Mouse (Mus musculus) MEL (cell line): Measurements from ENCODE around the gene Atp1a2. TPM values are rescaled to one million over a fixed set of nuclear protein-coding genes. Genes with fewer than 3 reads are reported as not detected.

Experiments used
- DNase-seq: peaks from one replicate; pipeline ENCODE4 v3.0.0; 2011; ENCODE audit warnings: low read depth, low spot score
- H3K27ac ChIP-seq: 2 replicates; pipeline ENCODE4 v1.5.1; 2012; ENCODE audit warnings: low read depth, mild to moderate bottlenecking, control low read depth, low read length, moderate library complexity; ENCODE audit not compliant: control insufficient read depth
- H3K27me3 ChIP-seq, 2 experiments: fragments of 150-350 bp in 1 of 2; sonication (generic) in 1 of 2; 2 replicates each; pipeline ENCODE4 v1.6.1; 2012; ENCODE audit warnings: low read length in 2 of 2, mild to moderate bottlenecking in 2 of 2, improper control_type of control experiment in 1 of 2, moderate library complexity in 1 of 2; ENCODE audit not compliant: insufficient read depth in 2 of 2, control insufficient read depth in 1 of 2
- H3K36me3 ChIP-seq, 2 experiments: 2 replicates each; pipeline ENCODE4 v1.6.1; 2012 to 2014; ENCODE audit warnings: low read length in 2 of 2, improper control_type of control experiment in 1 of 2, inconsistent platforms in 1 of 2, mild to moderate bottlenecking in 1 of 2; ENCODE audit not compliant: insufficient read depth in 2 of 2, control insufficient read depth in 1 of 2
- H3K4me1 ChIP-seq, 2 experiments: fragments of 150-350 bp in 1 of 2; sonication (generic) in 1 of 2; 2 replicates each; pipeline ENCODE4 v1.6.1; 2012; ENCODE audit warnings: low read length in 2 of 2, improper control_type of control experiment in 1 of 2, mild to moderate bottlenecking in 1 of 2; ENCODE audit not compliant: insufficient read depth in 2 of 2, control insufficient read depth in 1 of 2
- H3K4me3 ChIP-seq, 2 experiments: fragments of 150-350 bp in 1 of 2; sonication (generic) in 1 of 2; 2 replicates each; pipeline ENCODE4 v1.5.1; 2012; ENCODE audit warnings: low read depth in 2 of 2, low read length in 2 of 2, mild to moderate bottlenecking in 2 of 2, moderate library complexity in 2 of 2, control low read depth in 1 of 2, improper control_type of control experiment in 1 of 2; ENCODE audit not compliant: control insufficient read depth in 1 of 2, insufficient read depth in 1 of 2
- H3K79me2 ChIP-seq: 2 replicates; pipeline ENCODE4 v1.6.1; 2012; ENCODE audit warnings: mild to moderate bottlenecking, low read length, moderate library complexity; ENCODE audit not compliant: control insufficient read depth, poor library complexity, insufficient read depth
- H3K9ac ChIP-seq: 2 replicates; pipeline ENCODE4 v1.6.1; 2012; ENCODE audit warnings: low read depth, mild to moderate bottlenecking, control low read depth, low read length, moderate library complexity; ENCODE audit not compliant: control insufficient read depth, poor library complexity, severe bottlenecking
- H3K9me3 ChIP-seq: fragments of 150-350 bp; sonication (generic); replicated peaks from 2 replicates; pipeline ENCODE4 v1.6.1; 2012; ENCODE audit warnings: mild to moderate bottlenecking, low read length, improper control_type of control experiment, moderate library complexity; ENCODE audit not compliant: insufficient read depth
- ELF1 ChIP-seq: IDR thresholded peaks from 2 replicates; pipeline ENCODE4 v1.6.1; 2014; ENCODE audit warnings: low read depth, mild to moderate bottlenecking, inconsistent platforms, low read length, improper control_type of control experiment, moderate library complexity
- NRF1 ChIP-seq: IDR thresholded peaks from 2 replicates; pipeline ENCODE4 v1.6.1; 2014; ENCODE audit warnings: low read depth, mild to moderate bottlenecking, inconsistent platforms, low read length, improper control_type of control experiment, moderate library complexity; ENCODE audit not compliant: poor library complexity, insufficient read depth, severe bottlenecking
- polyA plus RNA-seq, 2 experiments: library from polyadenylated mRNA; stranded (reverse) in 1 of 2; unstranded in 1 of 2; fragments of >175 nt in 1 of 2; fragments of >200 nt in 1 of 2; gene quantifications; 2 replicates each; pipeline versions ENCODE4 v1.2.1 to v1.2.4; 2012; ENCODE audit warnings: low replicate concordance in 2 of 2, low read depth in 1 of 2; ENCODE audit not compliant: insufficient read length in 2 of 2, insufficient read depth in 1 of 2, missing spikeins in 1 of 2
- total RNA-seq: library from RNA; depleted of rRNA; stranded (reverse); fragments of 300-350 nt; gene quantifications from 2 replicates; pipeline ENCODE4 v1.2.3, GENCODE M21; 2012; rRNA removed

Atp1a2 gene
- total and polyA plus RNA-seq, 3 experiments = 0.04 TPM; not detected in 2

DNA sequence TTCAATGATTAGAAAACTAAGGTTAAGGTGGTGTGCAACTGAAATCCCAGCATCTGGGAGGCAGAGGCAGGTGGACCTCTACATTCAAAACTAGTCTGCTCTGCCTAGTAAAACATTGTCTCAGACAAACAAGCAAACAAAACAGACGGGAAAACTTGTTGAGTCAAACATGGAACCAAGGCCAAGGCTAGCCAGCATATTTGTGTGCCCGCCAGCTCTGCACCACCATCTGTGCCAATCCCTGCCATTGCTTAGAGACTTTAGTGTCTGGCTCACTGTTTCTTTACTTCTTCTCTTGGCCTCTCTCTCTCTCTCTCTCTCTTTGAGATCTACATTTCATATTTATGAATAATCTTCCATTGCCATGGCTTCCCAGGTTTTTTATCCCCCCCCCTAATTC is 69.7 kb downstream of the Atp1a2 start:
- no peaks in the 10 kb centered on the region for H3K9me3 ChIP-seq
- no peaks in the 10 kb centered on the region for H3K79me2 ChIP-seq
- H3K27me3 ChIP-seq = peaks cover 6 to 11% of the 10 kb centered on the region in 2 experiments; a peak in 3 of 4 replicates
- H3K27ac ChIP-seq = no peak overlapping the region
- no peaks in the 10 kb centered on the region for H3K4me1 ChIP-seq
- no peak for TF ChIP-seq ELF1
- no peak for TF ChIP-seq NRF1
- H3K9ac ChIP-seq = no peak overlapping the region
- no peak for DNase-seq
- H3K36me3 ChIP-seq = no peaks in the 10 kb centered on the region
- H3K4me3 ChIP-seq = no peak overlapping the region

Other genes with a start within 250 kb of the Atp1a2 start
- not detected in 2 replicates for gene Nhlh1, start 240.5 kb downstream of the Atp1a2 start, total RNA-seq
- not detected for gene Nhlh1, start 240.5 kb downstream of the Atp1a2 start, polyA plus RNA-seq
- 90.8 and 92.3 TPM in 2 replicates for gene Copa, start 215.5 kb downstream of the Atp1a2 start, total RNA-seq
- gene Copa, start 215.5 kb downstream of the Atp1a2 start, polyA plus RNA-seq = 100 to 1,000 TPM in 1 of 2 experiments, 10 to 100 TPM in 1; 81.2 to 118 TPM
- 9.6 and 9.9 TPM in 2 replicates for gene Ncstn, start 215.3 kb downstream of the Atp1a2 start, total RNA-seq
- gene Ncstn, start 215.3 kb downstream of the Atp1a2 start, polyA plus RNA-seq = 10 to 100 TPM in 1 of 2 experiments, not detected in 1; 38.5 TPM
- 26.3 and 27.7 TPM in 2 replicates for gene Pex19, start 171.3 kb downstream of the Atp1a2 start, total RNA-seq
- gene Pex19, start 171.3 kb downstream of the Atp1a2 start, polyA plus RNA-seq = 10 to 100 TPM in 1 of 2 experiments, not detected in 1; 53.6 TPM
- 31.7 and 32.1 TPM in 2 replicates for gene Dcaf8, start 150.0 kb downstream of the Atp1a2 start, total RNA-seq
- 10 to 100 TPM; 45.8 to 49.0 TPM for gene Dcaf8, start 150.0 kb downstream of the Atp1a2 start, polyA plus RNA-seq
- gene Pea15a, start 91.3 kb downstream of the Atp1a2 start, total RNA-seq = 2.4 and 3.0 TPM in 2 replicates
- gene Pea15a, start 91.3 kb downstream of the Atp1a2 start, polyA plus RNA-seq = 1 to 10 TPM in 1 of 2 experiments, not detected in 1; 7.5 TPM
- gene Casq1, start 78.2 kb downstream of the Atp1a2 start, total RNA-seq = not detected in 2 replicates
- gene Casq1, start 78.2 kb downstream of the Atp1a2 start, polyA plus RNA-seq = under 1 TPM in 1 of 2 experiments, not detected in 1; 0.21 TPM
- gene Atp1a4, start 39.6 kb downstream of the Atp1a2 start, total RNA-seq = not detected in 2 replicates
- gene Atp1a4, start 39.6 kb downstream of the Atp1a2 start, polyA plus RNA-seq = not detected
- gene Igsf8, start 36.4 kb downstream of the Atp1a2 start, total RNA-seq = 65.2 and 88.0 TPM in 2 replicates
- 10 to 100 TPM in 1 of 2 experiments, not detected in 1; 97.2 TPM for gene Igsf8, start 36.4 kb downstream of the Atp1a2 start, polyA plus RNA-seq
- gene Kcnj9, start 31.3 kb upstream of the Atp1a2 start, total RNA-seq = not detected in 2 replicates
- gene Kcnj9, start 31.3 kb upstream of the Atp1a2 start, polyA plus RNA-seq = under 1 TPM in 1 of 2 experiments, not detected in 1; 0.08 TPM
- gene Kcnj10, start 43.1 kb upstream of the Atp1a2 start, total RNA-seq = 0.03 and 0.04 TPM in 2 replicates
- under 1 TPM in 1 of 2 experiments, not detected in 1; 0.72 TPM for gene Kcnj10, start 43.1 kb upstream of the Atp1a2 start, polyA plus RNA-seq
- 8.3 and 8.6 TPM in 2 replicates for gene Pigm, start 78.5 kb upstream of the Atp1a2 start, total RNA-seq
- 10 to 100 TPM in 1 of 2 experiments, not detected in 1; 11.3 TPM for gene Pigm, start 78.5 kb upstream of the Atp1a2 start, polyA plus RNA-seq
- 0.23 TPM in 1 of 2 replicates, not detected in the other for gene Slamf9, start 177.3 kb upstream of the Atp1a2 start, total RNA-seq
- under 1 TPM in 1 of 2 experiments, not detected in 1; 0.38 TPM for gene Slamf9, start 177.3 kb upstream of the Atp1a2 start, polyA plus RNA-seq
- gene Igsf9, start 183.7 kb upstream of the Atp1a2 start, total RNA-seq = 0.12 and 0.13 TPM in 2 replicates
- under 1 TPM in 1 of 2 experiments, not detected in 1; 0.38 TPM for gene Igsf9, start 183.7 kb upstream of the Atp1a2 start, polyA plus RNA-seq
- 100 and 150 TPM in 2 replicates for gene Tagln2, start 202.0 kb upstream of the Atp1a2 start, total RNA-seq
- gene Tagln2, start 202.0 kb upstream of the Atp1a2 start, polyA plus RNA-seq = 100 to 1,000 TPM; 332 to 581 TPM
- gene Cfap45, start 222.7 kb upstream of the Atp1a2 start, total RNA-seq = 0.29 TPM in 1 of 2 replicates, not detected in the other
- under 1 TPM in 1 of 2 experiments, not detected in 1; 0.40 TPM for gene Cfap45, start 222.7 kb upstream of the Atp1a2 start, polyA plus RNA-seq